Mouse (Mus musculus) erythroblast, embryonic 14.5 days (primary cell): ENCODE data around the gene Anapc10. TPM values are rescaled to one million over a fixed set of nuclear protein-coding genes. Genes with fewer than 3 reads are reported as not detected.
"Not testable (repeated sequence)": the region's sequence is repeated elsewhere in the genome, so short reads cannot be mapped to it uniquely, and the experiment has no call there.

Experiments used
- H3K27me3 ChIP-seq: 2 replicates; pipeline ENCODE4 v1.6.1; 2012; ENCODE audit warnings: inconsistent platforms; ENCODE audit not compliant: control insufficient read depth
- H3K36me3 ChIP-seq: 2 replicates; pipeline ENCODE4 v1.6.1; 2012; ENCODE audit warnings: mild to moderate bottlenecking, inconsistent platforms; ENCODE audit not compliant: control insufficient read depth
- H3K4me1 ChIP-seq: 2 replicates; pipeline ENCODE4 v1.6.1; 2012; ENCODE audit warnings: inconsistent platforms; ENCODE audit not compliant: control insufficient read depth
- H3K4me3 ChIP-seq: replicated peaks from 2 replicates; pipeline ENCODE3; 2012; ENCODE audit warnings: moderate library complexity, mild to moderate bottlenecking, inconsistent platforms
- H3K9me3 ChIP-seq: 2 replicates; pipeline ENCODE4 v1.6.1; 2012; ENCODE audit warnings: low read length, inconsistent platforms, mixed read lengths; ENCODE audit not compliant: control insufficient read depth
- GATA1 ChIP-seq: IDR thresholded peaks from 2 replicates; pipeline ENCODE4 v1.6.1; 2012; ENCODE audit warnings: low read length, inconsistent platforms, mixed read lengths
- TAL1 ChIP-seq: IDR thresholded peaks from 3 replicates; pipeline ENCODE4 v1.6.1; 2012; ENCODE audit warnings: low read length, inconsistent platforms, mixed read lengths
- polyA plus RNA-seq: library from polyadenylated mRNA; stranded (reverse); fragments of >175 nt; gene quantifications from 2 replicates; pipeline ENCODE4 v1.2.3, GENCODE M21; 2012

The Anapc10 gene
- polyA plus RNA-seq, result not detected in 2 replicates

DNA sequence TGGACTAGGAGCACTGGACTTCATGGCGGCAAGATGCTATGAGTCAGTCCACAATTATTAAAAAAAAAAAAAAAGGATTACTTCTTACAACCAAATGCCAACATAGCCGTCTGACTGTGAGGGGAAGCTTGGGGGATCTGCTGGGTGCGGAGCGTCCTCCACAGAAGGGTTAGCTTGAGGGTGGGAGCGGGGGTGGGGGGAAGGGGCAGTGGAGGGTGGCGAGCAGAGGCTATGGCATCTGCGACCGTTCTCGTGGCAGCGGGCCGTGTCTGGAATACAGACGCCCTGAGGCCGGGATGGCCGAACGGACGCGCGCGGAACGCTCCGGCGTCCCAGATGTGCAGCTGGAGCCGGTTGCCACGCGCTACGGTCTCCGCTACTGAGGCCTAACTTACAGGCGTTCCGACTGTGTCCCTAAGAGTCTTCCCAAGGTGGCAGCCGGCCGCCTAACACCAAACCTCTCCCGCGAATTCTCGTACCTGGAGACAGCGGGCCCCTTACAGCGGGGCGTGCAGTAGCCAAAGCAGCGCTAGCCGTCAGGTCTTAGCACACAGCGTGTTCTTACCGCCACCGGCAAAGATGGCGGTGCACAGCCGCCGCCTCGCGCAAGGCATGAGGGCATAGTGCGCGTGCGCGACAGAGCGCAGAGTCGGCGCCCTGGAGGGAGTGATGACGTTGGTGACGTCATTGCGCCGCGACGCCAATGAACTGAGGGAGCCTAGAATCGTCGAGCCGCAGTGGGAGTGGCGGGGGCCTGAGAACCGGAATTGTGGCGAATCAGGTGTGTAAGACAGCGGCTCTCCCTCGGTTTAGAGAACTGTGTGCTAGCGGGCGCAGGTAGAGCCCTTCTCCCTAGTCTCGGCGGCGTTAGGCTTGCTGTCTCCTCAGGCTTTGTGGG lies at the start of gene Anapc10, which contains the start of gene Abce1:
Gene Anapc10 (plus strand): TSS at position 757 of the 898 bp plus-strand sequence.
Gene Abce1 (minus strand): TSS at position 677 of the 898 bp plus-strand sequence.
- Histone ChIP-seq H3K9me3 (no peaks in the 10 kb centered on the region), H3K36me3 (peaks cover 31% of the 10 kb centered on the region), H3K27me3 (no peaks in the 10 kb centered on the region), H3K4me3 (peak within 1 kb of the TSS; percentile 88), H3K4me1 (peaks cover 18% of the 10 kb centered on the region)
- TF ChIP-seq TAL1, result no peak
- no peak for TF ChIP-seq GATA1

DNA sequence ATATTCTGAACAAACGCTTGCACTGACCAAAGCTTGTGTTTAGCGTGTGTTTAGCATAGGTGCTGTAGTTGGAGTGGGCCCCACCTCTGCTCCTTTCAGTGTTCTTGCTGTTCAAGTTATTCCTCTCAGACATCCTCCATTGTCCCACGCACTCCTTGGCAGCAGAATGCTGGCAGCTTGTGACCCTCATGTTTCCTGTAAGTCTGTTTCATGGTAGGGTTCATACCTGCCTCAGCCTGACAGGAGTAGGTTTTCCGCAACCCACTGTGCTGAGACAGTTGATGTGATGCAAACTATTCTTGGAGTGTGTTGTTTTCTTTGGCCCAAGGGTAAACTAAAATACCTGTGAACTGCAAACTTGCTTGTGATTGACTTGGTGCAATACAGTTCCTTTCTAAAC lies 35.2 kb upstream of the Anapc10 start:
- no peaks in the 10 kb centered on the region for H3K9me3 ChIP-seq
- TF ChIP-seq TAL1 (no peak), GATA1 (no peak)
- no peak overlapping the region for H3K4me3 ChIP-seq
- peaks cover 15% of the 10 kb centered on the region for H3K4me1 ChIP-seq
- peaks cover 58% of the 10 kb centered on the region for H3K36me3 ChIP-seq
- no peaks in the 10 kb centered on the region for H3K27me3 ChIP-seq

DNA sequence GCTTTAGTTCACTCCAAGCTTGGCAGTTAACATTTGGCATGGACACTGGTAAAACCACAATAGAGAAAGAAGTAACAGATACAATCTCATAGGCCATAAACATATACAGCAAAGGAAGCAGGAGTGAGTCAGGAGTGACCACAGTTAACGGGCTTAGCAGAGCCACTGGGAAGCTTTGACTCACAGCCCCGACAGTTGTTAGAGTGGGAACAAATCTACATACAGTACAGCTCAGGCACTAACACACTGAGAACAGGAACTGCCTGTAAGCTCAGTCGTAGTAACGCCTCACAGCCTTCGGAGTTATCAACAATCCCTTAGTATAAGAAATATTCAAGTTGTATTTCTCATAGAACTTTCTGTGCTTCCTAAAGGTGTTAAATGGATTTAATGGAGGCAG lies 32.6 kb upstream of the Anapc10 start:
- TF ChIP-seq TAL1, result no peak
- no peak for TF ChIP-seq GATA1
- Histone ChIP-seq H3K9me3 (no peaks in the 10 kb centered on the region), H3K27me3 (no peaks in the 10 kb centered on the region), H3K4me1 (peaks cover 16% of the 10 kb centered on the region), H3K4me3 (no peak overlapping the region), H3K36me3 (peaks cover 59% of the 10 kb centered on the region)

DNA sequence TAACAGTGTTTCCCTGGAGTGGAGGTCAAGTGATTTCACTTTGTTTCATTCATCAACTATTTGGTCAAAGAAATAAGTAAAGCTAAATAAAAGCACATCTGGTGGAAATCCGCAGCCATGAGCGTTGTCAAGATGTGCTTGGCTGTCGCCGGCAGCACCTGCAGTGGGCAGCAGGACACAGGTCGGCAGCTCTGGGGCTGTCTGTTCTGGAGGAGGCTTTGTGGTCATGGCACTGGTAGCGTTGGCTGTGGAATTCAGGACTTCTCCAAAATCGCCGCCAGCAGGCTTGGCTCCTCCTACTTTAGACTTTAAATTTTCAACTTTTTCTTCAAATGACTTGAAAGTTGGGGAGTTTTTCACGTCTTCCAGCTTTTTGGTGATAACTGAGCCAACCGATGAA lies 31.5 kb upstream of the Anapc10 start:
- not testable (repeated sequence) for H3K9me3 ChIP-seq, H3K27me3 ChIP-seq
- H3K4me1 ChIP-seq, result peaks cover 16% of the 10 kb centered on the region
- H3K36me3 ChIP-seq, result peaks cover 59% of the 10 kb centered on the region
- peak overlapping the region; percentile 64 for H3K4me3 ChIP-seq

DNA sequence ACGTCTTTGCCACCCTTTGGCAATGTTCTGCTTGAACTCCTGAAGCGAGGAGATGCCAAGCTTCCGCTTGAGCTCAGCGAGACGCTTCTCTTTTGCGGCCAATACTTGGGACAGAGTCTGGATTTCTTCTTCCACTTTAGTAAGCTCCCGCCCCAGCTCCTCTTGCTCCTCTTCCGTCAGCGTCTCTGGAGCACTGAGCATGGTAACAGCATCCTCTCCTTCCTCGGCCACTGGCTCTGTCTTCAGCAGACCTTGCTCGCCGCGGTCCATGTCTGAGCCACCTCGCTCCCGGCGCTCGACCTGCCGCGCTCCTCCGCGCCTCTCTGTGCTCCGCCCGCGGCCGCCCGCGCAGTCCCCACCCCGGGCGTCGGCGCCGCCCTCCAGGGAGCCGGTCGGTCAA lies 31.1 kb upstream of the Anapc10 start:
- no peak for TF ChIP-seq TAL1
- no peak for TF ChIP-seq GATA1
- H3K9me3 ChIP-seq, result no peaks in the 10 kb centered on the region
- H3K4me1 ChIP-seq, result peaks cover 16% of the 10 kb centered on the region
- H3K36me3 ChIP-seq, result peaks cover 61% of the 10 kb centered on the region
- no peaks in the 10 kb centered on the region for H3K27me3 ChIP-seq
- H3K4me3 ChIP-seq, result peak overlapping the region; percentile 64

DNA sequence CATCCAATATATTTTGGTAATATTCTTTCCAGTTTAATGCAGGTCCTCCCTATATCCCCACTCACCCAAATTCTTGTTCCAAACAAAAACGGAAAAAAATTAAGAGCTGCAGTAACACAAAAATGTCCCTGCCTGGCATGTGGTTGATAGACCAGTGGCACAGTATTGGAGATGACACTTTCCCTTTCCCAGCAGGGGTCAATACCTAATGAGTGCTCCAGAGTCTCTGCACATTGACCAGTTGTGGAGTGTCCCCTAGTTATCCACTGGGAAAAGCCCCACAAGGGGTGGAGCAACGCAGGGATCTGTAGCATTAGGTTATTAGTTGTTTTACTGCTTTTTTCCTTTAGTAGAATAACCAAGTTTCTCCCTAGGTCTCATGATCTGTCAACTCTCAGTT lies 30.7 kb upstream of the Anapc10 start:
- peaks cover 16% of the 10 kb centered on the region for H3K4me1 ChIP-seq
- peaks cover 63% of the 10 kb centered on the region for H3K36me3 ChIP-seq
- H3K9me3 ChIP-seq, result no peaks in the 10 kb centered on the region
- TF ChIP-seq TAL1, result no peak
- TF ChIP-seq GATA1, result no peak
- no peaks in the 10 kb centered on the region for H3K27me3 ChIP-seq
- H3K4me3 ChIP-seq, result peak overlapping the region; percentile 64

DNA sequence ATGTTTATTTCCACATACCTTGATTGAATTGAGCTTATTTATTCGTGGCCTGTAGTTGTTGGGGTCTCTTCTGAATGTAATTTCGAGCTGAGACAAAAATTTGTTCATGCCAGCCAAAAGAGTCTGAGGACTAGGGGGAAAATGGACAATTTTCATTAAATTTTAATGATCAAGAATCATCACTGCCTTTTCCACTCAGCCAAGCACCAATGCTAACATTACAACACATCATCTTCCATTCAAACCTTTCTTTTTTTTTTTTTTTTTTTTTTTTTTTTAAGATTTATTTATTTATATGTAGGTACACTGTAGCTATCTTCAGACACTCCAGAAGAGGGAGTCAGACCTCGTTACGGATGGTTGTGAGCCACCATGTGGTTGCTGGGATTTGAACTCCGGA lies 25.7 kb upstream of the Anapc10 start:
- H3K36me3 ChIP-seq, result peaks cover 96% of the 10 kb centered on the region

DNA sequence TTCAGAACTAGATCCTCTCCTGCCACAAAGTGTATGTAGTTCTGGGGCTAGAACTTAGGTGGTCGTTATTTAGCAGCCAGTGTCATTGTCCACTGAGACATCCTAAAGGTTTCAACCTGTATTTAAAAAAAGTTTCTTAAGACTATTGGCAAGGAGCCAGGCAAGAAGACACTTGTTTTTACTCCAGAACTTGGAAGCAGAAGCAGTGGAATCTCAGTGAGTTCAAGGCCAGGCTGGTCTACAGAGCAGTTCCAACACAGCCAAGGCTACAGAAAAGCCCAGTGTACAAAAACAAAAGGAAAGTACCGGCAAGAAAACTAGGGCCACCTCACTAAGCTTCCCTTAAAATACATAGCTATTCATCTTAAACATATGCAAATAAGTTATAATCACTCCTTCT lies 19.1 kb upstream of the Anapc10 start:
- Histone ChIP-seq H3K4me3 (no peak overlapping the region), H3K36me3 (peaks cover 97% of the 10 kb centered on the region), H3K4me1 (no peaks in the 10 kb centered on the region), H3K9me3 (no peaks in the 10 kb centered on the region), H3K27me3 (no peaks in the 10 kb centered on the region)
- no peak for TF ChIP-seq GATA1
- TF ChIP-seq TAL1, result no peak

More for the DNA sequence above, 25.7 kb upstream of the Anapc10 start:
- not testable (repeated sequence) for H3K27me3 ChIP-seq, H3K4me3 ChIP-seq, H3K9me3 ChIP-seq, H3K4me1 ChIP-seq

DNA sequence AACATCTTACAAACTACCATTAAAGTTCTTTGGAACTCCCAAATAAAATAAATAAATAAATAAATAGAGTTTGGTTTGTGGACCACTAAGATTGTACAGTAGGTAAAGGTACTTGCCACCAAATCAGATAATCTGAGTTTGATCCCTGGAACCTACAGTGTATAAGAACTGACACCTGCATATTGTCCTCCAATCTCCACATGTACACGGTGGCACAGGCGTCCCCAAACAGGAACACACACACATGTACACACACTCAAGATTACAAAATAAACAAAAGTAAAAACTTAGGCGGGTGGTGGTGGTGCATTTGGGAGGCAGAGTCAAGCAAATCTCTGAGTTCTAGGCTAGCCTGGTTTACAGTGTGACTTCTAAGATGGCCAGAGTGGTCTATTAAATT lies 4.9 kb upstream of the Anapc10 start:
- no peak overlapping the region for H3K4me3 ChIP-seq
- H3K4me1 ChIP-seq, result peaks cover 12% of the 10 kb centered on the region
- TF ChIP-seq GATA1 (no peak), TAL1 (no peak)
- H3K27me3 ChIP-seq, result no peaks in the 10 kb centered on the region
- H3K9me3 ChIP-seq, result no peaks in the 10 kb centered on the region
- peaks cover 58% of the 10 kb centered on the region for H3K36me3 ChIP-seq
